Mouse (Mus musculus) liver, adult 2 months (tissue): ENCODE results near the gene Cmip. TPM values are rescaled to one million over a fixed set of nuclear protein-coding genes. Genes with fewer than 3 reads are reported as not detected.

ENCODE experiments used
- DNase-seq: peaks from one replicate; pipeline ENCODE4 v3.0.0-alpha.2; 2011; ENCODE audit warnings: low read depth, low spot score; ENCODE audit errors: extremely low read depth
- H3K27ac ChIP-seq: fragments of 200-500 bp; replicated peaks from 2 replicates; pipeline ENCODE4 v1.5.1; 2012; ENCODE audit warnings: low read depth, mild to moderate bottlenecking, control low read depth, inconsistent platforms, low read length; ENCODE audit not compliant: insufficient read depth
- H3K27me3 ChIP-seq: fragments of 200-500 bp; 2 replicates; pipeline ENCODE4 v1.6.1; 2012; ENCODE audit warnings: mild to moderate bottlenecking, moderate library complexity, low read length, inconsistent platforms; ENCODE audit not compliant: control insufficient read depth, insufficient read depth
- H3K36me3 ChIP-seq: fragments of 200-500 bp; 2 replicates; pipeline ENCODE4 v1.6.1; 2012; ENCODE audit warnings: low read length, inconsistent platforms; ENCODE audit not compliant: control insufficient read depth, insufficient read depth
- H3K4me1 ChIP-seq: fragments of 200-500 bp; 2 replicates; pipeline ENCODE4 v1.6.1; 2011; ENCODE audit warnings: low read length; ENCODE audit not compliant: control insufficient read depth, insufficient read depth
- H3K4me3 ChIP-seq: fragments of 200-500 bp; 2 replicates; pipeline ENCODE4 v1.5.1; 2011; ENCODE audit warnings: low read depth, mild to moderate bottlenecking, control low read depth, low read length, moderate library complexity; ENCODE audit not compliant: insufficient read depth
- H3K79me2 ChIP-seq: fragments of 200-500 bp; 2 replicates; pipeline ENCODE4 v1.6.1; 2012; ENCODE audit warnings: inconsistent platforms, mild to moderate bottlenecking, low read length, moderate library complexity; ENCODE audit not compliant: control insufficient read depth, insufficient read depth
- H3K9ac ChIP-seq: fragments of 200-500 bp; 2 replicates; pipeline ENCODE4 v1.6.1; 2012; ENCODE audit warnings: low read depth, mild to moderate bottlenecking, control low read depth, inconsistent platforms, low read length
- CTCF ChIP-seq: fragments of 200-500 bp; IDR thresholded peaks from 2 replicates; pipeline ENCODE4 v1.5.1; 2011; ENCODE audit warnings: low read depth, low read length, control low read depth
- POLR2A ChIP-seq: fragments of 200-500 bp; IDR thresholded peaks from 2 replicates; pipeline ENCODE4 v1.6.1; 2011; ENCODE audit warnings: low read length, control low read depth; ENCODE audit not compliant: insufficient read depth; ENCODE audit errors: extremely low read depth
- WGBS: fragments of 180-500 bp; shearing (Covaris S2); methylation state at CpG from one replicate; pipeline ENCODE4 v1.1.7; 2018; 5-methylcytosine and 5-hydroxymethylcytosine counted together
- polyA plus RNA-seq: library from polyadenylated mRNA; depleted of rRNA; stranded (reverse); fragments of >200 nt; gene quantifications from 2 replicates; pipeline ENCODE4 v1.2.3, GENCODE M21; 2012
- total RNA-seq: library from RNA; depleted of rRNA; stranded (reverse); fragments of >200 nt; gene quantifications from 2 replicates; pipeline ENCODE4 v1.2.3, GENCODE M21; 2014

Gene Cmip
- total and polyA plus RNA-seq, 2 experiments: 8.8 to 21.0 TPM

- 70% methylated on average over 8 of the region's 8 CpGs for WGBS
- no peaks in the 10 kb centered on the region for H3K36me3 ChIP-seq
- H3K79me2 ChIP-seq: peaks cover 40% of the 10 kb centered on the region; the same call in 1 of the 2 replicates
- no peak overlapping the region for H3K27ac ChIP-seq
- H3K4me1 ChIP-seq: peaks cover 30% of the 10 kb centered on the region
- H3K4me3 ChIP-seq: no peak overlapping the region
- H3K9ac ChIP-seq: no peak overlapping the region
- H3K27me3 ChIP-seq: no peaks in the 10 kb centered on the region
- DNase-seq: no peak
- no peak for TF ChIP-seq CTCF
- TF ChIP-seq POLR2A: no peak
Measured at GRCm38 (mm10) chr8:117342735-117343385, 86.0 kb downstream of the Cmip start.

GRCm38 (mm10) chr8:117343484-117343883 lies 86.6 kb downstream of the Cmip start:
- Histone ChIP-seq H3K79me2 (peaks cover 39% of the 10 kb centered on the region; the same call in 1 of the 2 replicates), H3K36me3 (no peaks in the 10 kb centered on the region), H3K4me1 (peaks cover 31% of the 10 kb centered on the region), H3K4me3 (no peak overlapping the region), H3K27me3 (no peaks in the 10 kb centered on the region), H3K27ac (no peak overlapping the region), H3K9ac (no peak overlapping the region)
- DNase-seq: no peak
- TF ChIP-seq POLR2A (no peak), CTCF (no peak)
- 79% methylated on average over 10 of the region's 10 CpGs for WGBS

DNA sequence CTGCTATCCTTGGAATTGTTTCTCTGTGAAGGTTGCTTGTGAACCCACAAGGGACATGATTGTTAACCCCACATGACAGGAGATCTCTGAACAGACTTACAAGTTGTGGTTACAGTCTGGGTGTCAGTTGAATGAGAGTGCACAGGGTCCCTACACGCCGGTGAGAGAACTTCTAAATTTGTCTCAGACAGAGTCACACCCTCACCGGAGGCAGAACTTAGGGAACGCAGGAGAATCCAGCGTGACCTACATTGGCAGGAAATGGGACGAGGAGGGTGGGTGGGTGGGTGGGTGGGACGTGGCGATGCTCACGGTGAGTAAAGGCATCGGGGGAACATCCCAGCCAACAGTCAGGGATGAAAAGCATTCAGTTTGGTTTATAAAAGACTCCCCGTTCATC lies 88.0 kb downstream of the Cmip start:
- Histone ChIP-seq H3K79me2 (peaks cover 48% of the 10 kb centered on the region), H3K36me3 (no peaks in the 10 kb centered on the region), H3K9ac (no peak overlapping the region), H3K27ac (no peak overlapping the region), H3K4me3 (no peak overlapping the region), H3K27me3 (no peaks in the 10 kb centered on the region), H3K4me1 (peaks cover 26% of the 10 kb centered on the region)
- no peak for TF ChIP-seq POLR2A
- TF ChIP-seq CTCF: no peak
- 84% methylated on average over 11 of the region's 11 CpGs for whole genome bisulfite sequencing
- DNase-seq: no peak

DNA sequence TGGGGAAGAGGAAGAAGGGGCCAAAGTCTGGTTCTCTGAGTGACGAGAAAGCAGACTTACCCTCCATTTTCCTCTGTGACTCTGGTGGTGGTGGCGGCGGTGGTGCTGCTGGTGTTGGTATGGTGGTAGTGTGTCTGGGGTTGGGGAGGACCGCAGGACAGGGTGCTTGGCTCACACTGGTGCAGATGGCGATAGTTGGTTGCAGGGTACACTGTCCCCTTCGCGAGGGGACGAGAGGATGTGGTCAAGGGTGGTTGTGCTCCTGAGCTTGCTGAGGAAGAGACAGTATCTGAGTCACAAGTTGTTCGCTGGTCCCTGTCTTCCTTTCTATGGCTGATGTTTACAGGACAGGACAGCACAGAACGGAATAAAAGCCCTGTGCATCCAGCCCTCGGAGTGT lies 88.5 kb downstream of the Cmip start:
- no peak for DNase-seq
- TF ChIP-seq CTCF (no peak), POLR2A (no peak)
- Histone ChIP-seq H3K27me3 (no peaks in the 10 kb centered on the region), H3K79me2 (peaks cover 49% of the 10 kb centered on the region), H3K36me3 (no peaks in the 10 kb centered on the region), H3K9ac (no peak overlapping the region), H3K4me3 (no peak overlapping the region), H3K4me1 (peaks cover 24% of the 10 kb centered on the region), H3K27ac (no peak overlapping the region)
- WGBS: 88% methylated on average over 11 of the region's 11 CpGs

DNA sequence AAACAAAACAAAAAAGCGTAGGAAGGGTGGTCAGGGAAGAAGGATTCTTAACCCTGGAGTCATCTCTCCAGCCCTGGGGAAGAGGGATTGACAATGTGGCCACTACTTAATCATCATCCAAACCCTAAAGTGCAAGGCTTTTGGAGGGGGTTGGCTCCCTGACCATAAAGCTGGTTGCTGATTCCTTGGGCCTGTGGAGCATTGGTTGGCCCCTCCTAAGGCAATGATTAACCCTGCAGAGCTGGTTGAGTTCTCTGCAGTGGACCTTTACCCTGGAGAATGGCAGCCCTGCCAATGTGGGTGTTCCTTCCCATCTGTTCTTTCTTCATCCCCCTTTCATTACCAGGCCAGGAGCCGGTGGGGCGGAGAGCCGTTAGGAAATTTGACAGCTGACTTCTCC lies 90.7 kb downstream of the Cmip start:
- Histone ChIP-seq H3K9ac (no peak overlapping the region; the same call in 1 of the 2 replicates), H3K36me3 (no peaks in the 10 kb centered on the region), H3K27me3 (no peaks in the 10 kb centered on the region), H3K4me3 (no peak overlapping the region), H3K27ac (peak overlapping the region; percentile 73), H3K79me2 (peaks cover 46% of the 10 kb centered on the region), H3K4me1 (peaks cover 18% of the 10 kb centered on the region)
- 46% methylated on average over 4 of the region's 4 CpGs for WGBS
- DNase-seq: peak; percentile 94
- TF ChIP-seq CTCF (no peak), POLR2A (no peak)

GRCm38 (mm10) chr8:117348718-117349394 lies 92.0 kb downstream of the Cmip start:
- Histone ChIP-seq H3K4me1 (peaks cover 18% of the 10 kb centered on the region), H3K27ac (0 out of 2 replicates have a peak overlapping the region, but pooled peaks have one; percentile 10), H3K4me3 (no peak overlapping the region), H3K79me2 (peaks cover 39% of the 10 kb centered on the region), H3K36me3 (no peaks in the 10 kb centered on the region), H3K27me3 (no peaks in the 10 kb centered on the region), H3K9ac (no peak overlapping the region)
- DNase-seq: no peak
- TF ChIP-seq POLR2A (no peak), CTCF (no peak)
- 27% methylated on average over 11 of the region's 11 CpGs for WGBS
